Mouse (Mus musculus) erythroblast, embryonic 14.5 days (primary cell): ENCODE measurements at regions not wholly inside any gene's neighbourhood (a gene's known extent, or its start where the extent isn't known, plus 50 kb on each side); places are given as distances from the start of the nearest gene placed in this dataset.

ENCODE experiments used
- GATA1 ChIP-seq: IDR thresholded peaks from 2 replicates; pipeline ENCODE4 v1.6.1; 2012; ENCODE audit warnings: low read length, inconsistent platforms, mixed read lengths
- TAL1 ChIP-seq: IDR thresholded peaks from 3 replicates; pipeline ENCODE4 v1.6.1; 2012; ENCODE audit warnings: low read length, inconsistent platforms, mixed read lengths

DNA sequence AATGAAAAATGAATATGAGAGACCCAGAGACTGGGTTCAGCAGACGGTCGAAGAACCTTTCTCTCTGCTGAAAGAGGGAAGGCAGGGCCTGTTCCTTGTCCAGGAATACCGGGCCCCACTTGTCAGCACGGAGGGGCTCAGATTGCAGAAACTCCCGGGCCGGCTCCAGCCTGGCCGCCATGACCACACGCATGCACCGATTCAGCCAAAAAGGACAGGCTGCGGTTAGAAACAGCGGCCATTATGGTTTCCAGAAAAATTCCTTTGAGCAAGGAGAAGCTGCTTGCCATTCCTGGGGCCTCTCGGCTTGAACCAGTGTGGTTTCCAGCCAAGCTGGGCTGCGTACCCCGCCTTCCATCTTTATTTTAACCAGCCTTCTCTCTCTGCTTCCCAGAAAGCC lies 64.7 kb upstream of the Tnrc6c start:
- TF ChIP-seq TAL1 (no peak), GATA1 (no peak)
